Mouse (Mus musculus) gastrocnemius, postnatal 36 days (tissue): ENCODE data around the gene Sphk2. TPM values are rescaled to one million over a fixed set of nuclear protein-coding genes. Genes with fewer than 3 reads are reported as not detected.

Experiments
- DNase-seq, 2 experiments: peaks; one replicate each; pipeline ENCODE4 v3.0.0; 2022
- intact Hi-C: fragments of 180-260 bp; cut with DNase I; formaldehyde crosslinking; loops from one replicate; pipeline ENCODE4 v1.15.1; 2025
- long read RNA-seq, 2 experiments: library from polyadenylated mRNA; stranded (forward); transcript quantifications; one replicate each; pipeline ENCODE4 v2.0.0; 2021
- total RNA-seq, 2 experiments: library from RNA; stranded (reverse); gene quantifications; 2 replicates each; pipeline ENCODE4 v1.2.3; 2021

Sphk2 gene
- total RNA-seq = 10 to 100 TPM; 12.2 to 12.7 TPM
- long read RNA-seq, experiment 1, transcript Sphk2-202 (7 exons, 3,548 nt) = major isoform, 6 of 12 reads
- long read RNA-seq, experiment 1, partial matches to known transcripts = 0 of 12 reads
- long read RNA-seq, experiment 1, other reads (novel, unspliced or antisense) = 6 of 12 reads
- long read RNA-seq, experiment 2, partial matches to known transcripts = 0 of 10 reads
- long read RNA-seq, experiment 2, other reads (novel, unspliced or antisense) = 5 of 10 reads

DNA sequence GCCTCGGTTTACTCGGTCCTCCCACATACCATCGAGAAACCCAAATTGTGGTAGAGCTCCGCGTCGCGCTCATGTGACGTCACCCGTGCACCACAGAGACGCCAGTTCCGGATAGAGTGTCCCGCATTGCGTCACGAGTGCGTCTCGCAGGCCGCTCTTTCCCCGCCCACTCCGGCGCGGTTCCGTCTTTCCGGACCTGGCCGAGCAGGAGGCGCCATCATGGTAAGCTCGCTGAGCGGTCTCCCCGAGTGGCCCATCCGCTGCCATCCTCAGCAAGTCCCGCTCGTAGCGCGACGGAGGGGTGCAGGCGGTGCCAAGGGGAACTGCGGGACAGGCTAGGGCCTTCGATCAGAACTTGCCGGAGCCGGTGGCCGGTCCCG is at the start of gene Sphk2:
Gene Sphk2, minus strand, starts transcription at position 85 of the 380 bp plus-strand sequence.
- intact Hi-C loops = no loop called here
- DNase-seq = peak; percentile 97 to 98

DNA sequence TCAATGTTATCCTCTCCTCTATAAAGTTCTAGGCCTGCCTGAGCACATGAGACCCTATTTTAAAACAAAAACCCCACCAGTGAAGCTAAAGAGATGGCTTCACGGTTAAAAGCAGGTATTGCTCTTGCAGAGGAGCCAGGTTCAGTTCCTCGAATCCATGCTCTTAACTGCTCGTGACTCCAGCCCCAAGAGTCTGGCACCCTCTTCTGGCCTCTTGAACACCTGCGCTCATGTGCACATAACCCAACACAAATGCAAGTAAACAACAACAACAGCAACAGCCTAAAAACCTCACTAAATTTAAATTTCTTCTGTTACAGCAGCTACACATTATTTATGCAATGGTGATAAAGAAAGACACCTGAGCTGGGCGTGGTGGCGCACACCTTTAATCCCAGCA is 49.7 kb upstream of the Sphk2 start:
- no peak for DNase-seq
- intact Hi-C loops = loop anchor here (10.0 kb wide), 1 partner anchor 217 kb away; no protein-coding TSS in a partner anchor

DNA sequence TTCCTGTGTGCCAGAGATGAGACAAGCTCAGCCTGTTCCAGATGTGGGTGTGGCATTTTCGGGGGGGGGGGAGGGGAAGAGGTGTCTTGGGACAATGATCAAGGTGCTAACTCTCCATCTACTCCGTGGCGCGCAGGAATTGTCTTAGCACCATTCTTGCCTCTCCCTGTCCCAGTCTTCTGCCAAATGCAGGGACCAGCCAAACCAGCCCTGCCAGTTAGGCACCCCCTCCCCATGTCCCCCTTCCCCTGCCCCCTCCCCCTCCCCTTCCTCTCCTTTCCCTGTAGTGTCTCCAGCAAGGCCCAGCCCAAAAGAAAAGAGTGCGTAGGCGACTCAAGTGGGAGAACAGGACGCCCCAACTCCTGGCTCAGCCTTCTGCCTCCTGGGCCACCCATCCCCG is 49.0 kb upstream of the Sphk2 start:
- intact Hi-C loops = loop anchor here (10.0 kb wide), 1 partner anchor 218 kb away; no protein-coding TSS in a partner anchor
- no peak for DNase-seq

DNA sequence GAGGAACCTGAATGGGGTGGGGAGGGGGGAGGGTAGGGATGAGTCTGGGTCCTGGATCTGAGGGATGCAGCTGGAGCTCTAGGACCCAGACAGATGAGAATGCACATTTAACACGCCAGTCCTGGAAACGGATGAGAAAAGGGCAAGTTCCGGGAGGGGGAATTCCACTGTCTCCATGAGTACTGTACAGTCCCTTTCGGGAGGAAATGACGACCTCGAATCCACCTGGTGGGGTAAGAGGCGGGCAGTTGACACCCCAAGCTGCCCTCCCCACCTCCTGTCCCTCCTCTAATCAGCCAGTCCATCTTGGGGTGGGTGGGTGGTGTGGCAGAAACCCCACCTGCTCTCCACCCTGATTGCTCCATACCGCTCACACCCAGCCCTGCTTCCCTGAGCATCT is 48.2 kb upstream of the Sphk2 start:
- intact Hi-C loops = loop anchor here (10.0 kb wide), 1 partner anchor 219 kb away; no protein-coding TSS in a partner anchor
- DNase-seq = no peak

DNA sequence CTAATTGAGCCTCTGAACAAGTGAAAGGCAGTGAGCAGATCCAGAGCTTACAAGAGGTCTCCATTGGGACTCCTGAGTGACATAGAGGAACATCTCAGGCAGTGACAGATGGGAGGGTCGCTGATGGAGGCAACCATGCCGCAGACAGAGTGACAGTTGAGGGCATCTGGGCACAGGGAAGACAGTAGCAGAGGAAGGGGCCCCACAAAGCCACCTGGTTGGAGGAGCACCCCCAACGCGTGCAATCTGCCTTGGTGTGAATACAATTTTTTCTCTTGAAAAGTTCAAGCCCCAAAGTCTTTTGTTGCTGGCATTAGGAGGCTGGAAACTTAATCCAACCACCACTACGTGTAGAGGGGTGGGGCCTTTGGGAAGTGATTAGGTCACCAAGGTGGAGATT is 42.3 kb upstream of the Sphk2 start:
- no peak for DNase-seq
- intact Hi-C loops = loop anchor here (10.0 kb wide), 1 partner anchor 225 kb away; no protein-coding TSS in a partner anchor

DNA sequence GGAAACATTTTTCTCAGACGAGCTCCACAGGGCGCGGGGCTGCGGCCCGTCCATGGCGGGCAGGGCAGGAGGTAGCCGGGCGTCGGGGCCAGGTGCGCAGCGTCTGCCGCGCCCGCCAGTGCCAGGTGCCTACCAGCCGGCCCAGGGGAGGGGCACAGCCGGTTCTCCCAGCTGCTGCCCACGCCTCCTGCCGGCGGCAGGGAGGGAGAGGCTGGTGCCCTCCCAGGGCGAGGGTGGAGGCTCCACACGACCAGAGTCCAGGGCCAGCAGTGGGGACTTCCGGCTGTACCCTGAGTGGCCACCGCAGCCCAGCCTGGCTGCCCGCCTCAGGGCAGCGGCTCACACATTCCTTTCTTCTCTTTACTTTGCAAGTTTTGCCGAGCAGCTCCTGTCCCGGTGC is 41.6 kb upstream of the Sphk2 start:
- intact Hi-C loops = loop anchor here (5.0 kb wide), 1 partner anchor 33 kb away; no protein-coding TSS in a partner anchor
- no peak for DNase-seq

DNA sequence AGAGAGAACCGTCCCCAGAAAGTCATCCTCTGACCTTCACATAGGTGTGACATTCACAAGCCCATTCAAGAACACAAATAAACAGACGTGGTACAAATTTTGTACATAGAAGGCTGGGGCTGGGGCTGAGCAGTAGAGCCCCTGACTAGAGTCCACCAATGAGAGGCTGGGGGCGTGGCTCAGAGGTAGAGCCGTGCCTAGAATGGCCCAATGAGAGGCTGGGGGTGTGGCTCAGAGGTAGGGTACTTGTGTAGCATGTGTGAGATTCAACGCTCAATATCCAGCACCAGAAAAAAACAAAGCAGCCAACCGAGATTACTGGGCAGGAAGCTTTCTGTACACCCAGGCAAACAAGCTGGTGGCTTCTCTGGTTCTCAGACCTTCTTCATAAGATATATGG is 37.9 kb upstream of the Sphk2 start:
- DNase-seq = no peak
- intact Hi-C loops = loop anchor here (5.0 kb wide), 1 partner anchor 37 kb away; no protein-coding TSS in a partner anchor

DNA sequence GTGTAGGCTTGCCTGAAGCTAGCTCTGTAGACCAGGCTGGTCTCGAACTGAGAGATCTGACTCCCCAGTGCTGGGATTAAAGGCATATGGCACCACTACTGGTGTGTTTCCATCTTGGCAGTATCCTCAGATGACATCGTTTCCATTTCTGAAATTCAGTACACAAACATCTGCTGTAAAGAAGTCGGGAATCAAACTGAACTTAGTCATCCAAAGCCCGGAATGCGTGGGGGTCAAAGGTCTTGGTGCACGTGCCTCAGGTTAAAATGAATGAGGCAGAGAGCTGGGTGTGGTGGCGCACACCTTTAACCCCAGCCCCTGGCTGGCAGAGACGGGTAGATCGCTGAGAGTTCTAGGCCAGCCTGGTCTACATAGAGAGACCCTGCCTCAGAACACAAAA is 32.4 kb upstream of the Sphk2 start:
- no peak for DNase-seq
- intact Hi-C loops = no loop called here

DNA sequence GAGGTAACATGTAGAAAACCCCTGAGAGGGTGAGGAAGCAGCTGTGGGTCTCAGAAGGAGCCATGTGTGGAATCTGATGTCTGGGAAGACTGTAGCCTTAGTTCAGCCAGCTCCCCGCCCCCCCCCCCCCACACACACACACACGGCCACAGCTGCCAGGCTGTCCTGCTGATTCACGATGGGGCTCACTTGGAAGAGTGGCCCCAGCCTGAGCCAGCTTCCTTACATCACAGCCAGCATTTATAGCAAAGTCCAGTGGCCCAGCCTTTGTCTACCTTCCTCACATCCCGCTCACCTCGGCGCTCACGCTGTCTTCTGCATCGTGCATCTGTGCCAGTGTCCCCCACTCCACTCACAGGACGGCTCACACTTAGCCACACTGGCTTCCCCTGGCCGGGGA is 31.6 kb upstream of the Sphk2 start:
- DNase-seq = no peak
- intact Hi-C loops = no loop called here

DNA sequence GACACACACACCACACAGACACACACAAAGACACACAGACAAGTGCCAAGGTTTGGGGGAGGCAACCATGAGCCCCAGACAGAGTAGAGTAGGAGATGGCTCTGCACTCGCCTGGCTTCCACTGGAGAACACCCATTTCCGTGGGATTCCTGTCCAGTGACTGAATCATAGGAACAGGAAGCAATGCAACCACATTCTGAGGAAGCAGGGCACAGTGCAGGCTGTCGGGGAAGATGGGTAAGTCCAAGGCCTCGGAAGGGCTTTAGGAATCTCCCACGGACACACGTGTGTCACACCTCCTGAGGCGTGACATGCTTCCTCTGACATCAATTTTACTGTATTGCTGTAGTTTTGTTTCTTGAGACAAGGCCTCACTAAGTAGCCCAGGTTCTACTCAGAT is 30.3 kb upstream of the Sphk2 start:
- no peak for DNase-seq
- intact Hi-C loops = no loop called here

DNA sequence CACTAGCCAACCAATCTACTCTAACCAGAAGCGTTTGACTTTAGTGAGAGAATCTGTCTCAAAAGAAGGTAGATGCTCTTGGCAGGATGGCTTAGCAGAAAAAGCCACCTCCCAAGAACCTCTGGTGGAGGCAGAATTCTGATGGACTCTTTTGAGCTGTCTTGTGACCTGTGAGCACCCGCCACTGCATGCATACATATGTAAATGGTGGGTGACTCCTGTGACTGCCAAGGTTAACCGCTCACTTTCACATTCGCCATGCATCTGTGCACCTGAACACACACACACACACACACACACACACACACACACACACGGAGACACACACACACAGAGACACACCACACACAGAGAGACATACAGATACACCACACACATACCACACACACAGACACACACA is 29.6 kb upstream of the Sphk2 start:
- DNase-seq = no peak
- intact Hi-C loops = no loop called here

DNA sequence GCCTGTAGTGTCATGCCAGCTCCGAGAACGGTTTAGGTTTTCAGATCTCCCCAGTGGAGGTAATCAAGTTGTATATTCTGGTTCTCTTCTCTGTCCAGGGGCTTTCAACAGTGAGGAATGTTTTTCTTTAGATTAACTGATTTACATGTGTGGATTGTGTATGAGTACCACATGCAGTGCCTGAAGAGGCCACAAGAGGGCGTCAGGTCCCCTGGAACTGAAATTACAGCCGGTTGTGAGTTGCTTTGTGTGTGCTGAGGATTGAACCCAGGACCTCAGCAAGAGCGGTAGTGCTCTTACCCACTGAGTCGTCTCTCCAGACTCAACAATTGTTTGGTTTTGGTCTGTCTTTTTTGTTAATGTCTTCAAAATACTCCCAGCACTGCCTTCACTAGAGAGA is 28.7 kb upstream of the Sphk2 start:
- intact Hi-C loops = no loop called here

DNA sequence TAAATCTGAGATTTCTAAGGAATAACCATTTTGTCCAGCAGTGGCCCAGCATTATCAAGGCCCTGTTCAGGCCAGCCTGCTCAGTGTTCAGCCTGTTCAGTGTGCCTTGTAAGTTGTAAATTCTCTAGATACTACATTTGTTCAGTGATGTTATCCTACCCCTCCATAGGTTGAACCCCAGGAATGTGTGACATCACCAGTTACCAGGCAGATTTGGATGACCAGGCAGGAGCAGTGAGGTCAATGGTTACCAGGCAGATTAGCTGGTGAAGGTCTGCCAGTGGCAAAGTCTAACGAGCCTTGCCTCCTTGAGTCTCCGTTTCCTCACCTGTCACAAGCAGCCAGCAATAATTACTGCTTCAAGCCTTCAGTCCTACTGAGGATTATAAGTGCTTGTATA is 26.6 kb upstream of the Sphk2 start:
- DNase-seq = no peak
- intact Hi-C loops = no loop called here

More for the DNA sequence above, 28.7 kb upstream of the Sphk2 start:
- DNase-seq = no peak

DNA sequence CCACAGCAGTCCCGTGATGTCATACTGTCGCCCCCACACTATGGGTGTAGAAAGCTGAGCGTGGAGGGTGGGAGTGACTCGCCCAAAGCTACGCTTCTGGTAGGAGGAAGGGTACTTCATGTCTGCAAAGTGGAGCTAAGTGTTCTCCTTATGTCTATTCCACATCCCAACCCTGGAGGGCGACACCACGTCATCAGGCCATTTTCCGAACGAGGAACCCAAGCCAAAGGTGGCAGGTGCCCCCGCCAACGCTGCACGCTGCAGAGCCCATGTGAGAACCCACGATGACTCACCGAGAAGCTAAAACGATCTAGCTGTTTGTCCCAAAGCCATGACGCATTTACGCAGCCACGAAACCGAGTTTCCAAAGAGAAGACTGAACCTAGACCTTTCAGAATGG is 24.5 kb upstream of the Sphk2 start:
- no peak for DNase-seq
- intact Hi-C loops = no loop called here

DNA sequence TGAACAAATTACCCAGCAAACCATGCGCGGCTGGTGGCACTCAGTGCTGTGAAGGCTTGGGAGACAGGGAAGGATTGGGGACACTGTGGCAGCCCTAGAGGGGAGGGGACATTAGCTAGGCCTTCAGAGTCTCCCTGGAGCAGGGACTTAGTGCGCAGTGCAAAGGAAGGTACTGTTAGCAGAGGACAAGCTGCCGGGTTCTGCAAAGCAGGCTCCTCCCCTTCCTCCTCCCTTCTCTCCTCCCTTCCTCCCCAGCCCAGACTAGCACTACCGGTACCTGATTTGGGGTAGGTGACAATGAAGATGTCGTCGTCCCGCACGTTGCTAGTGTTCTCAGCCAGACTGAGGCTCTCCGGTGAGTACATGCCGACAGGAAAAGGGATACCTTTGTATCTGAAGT is 24.0 kb upstream of the Sphk2 start:
- intact Hi-C loops = no loop called here
- no peak for DNase-seq

DNA sequence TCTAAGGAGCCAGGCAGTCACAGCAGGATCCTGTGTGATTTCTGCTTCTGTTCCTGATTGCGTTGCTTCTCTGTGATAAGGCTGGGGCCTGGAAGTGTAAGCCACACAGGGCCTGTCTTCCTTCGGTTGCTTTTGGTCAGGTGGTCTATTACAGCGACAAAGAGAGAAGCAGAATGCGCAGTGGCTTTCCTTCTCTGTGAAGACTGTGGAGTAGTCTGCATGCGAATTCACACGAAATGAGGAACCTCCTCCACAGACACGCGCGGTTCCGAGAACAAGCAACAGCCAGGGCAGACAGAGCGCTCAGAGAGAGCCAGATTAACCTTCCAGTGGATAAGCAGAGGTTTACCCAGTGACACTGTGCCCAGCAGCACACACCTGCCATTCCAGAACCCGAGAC is 23.5 kb upstream of the Sphk2 start:
- DNase-seq = no peak
- intact Hi-C loops = no loop called here

DNA sequence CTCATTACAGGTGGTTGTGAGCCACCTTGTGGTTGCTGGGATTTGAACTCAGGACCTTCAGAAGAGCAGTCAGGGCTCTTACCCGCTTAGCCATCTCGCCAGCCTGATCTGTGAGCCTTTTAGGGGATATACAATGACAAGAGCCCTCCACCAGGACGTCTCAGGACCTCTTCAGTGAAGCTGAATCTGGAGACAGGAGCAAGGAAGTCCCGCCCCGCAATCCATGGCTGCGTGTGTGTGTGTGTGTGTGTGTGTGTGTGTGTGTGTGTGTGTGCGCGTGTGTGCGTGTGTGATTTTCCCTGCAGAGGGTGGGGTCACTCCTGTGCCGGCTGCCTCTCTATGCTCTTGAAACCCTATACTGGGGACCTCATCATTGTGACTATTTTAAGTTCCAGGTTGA is 22.0 kb upstream of the Sphk2 start:
- DNase-seq = no peak
- intact Hi-C loops = loop anchor here (1.0 kb wide), 1 partner anchor 60 kb away; no protein-coding TSS in a partner anchor

DNA sequence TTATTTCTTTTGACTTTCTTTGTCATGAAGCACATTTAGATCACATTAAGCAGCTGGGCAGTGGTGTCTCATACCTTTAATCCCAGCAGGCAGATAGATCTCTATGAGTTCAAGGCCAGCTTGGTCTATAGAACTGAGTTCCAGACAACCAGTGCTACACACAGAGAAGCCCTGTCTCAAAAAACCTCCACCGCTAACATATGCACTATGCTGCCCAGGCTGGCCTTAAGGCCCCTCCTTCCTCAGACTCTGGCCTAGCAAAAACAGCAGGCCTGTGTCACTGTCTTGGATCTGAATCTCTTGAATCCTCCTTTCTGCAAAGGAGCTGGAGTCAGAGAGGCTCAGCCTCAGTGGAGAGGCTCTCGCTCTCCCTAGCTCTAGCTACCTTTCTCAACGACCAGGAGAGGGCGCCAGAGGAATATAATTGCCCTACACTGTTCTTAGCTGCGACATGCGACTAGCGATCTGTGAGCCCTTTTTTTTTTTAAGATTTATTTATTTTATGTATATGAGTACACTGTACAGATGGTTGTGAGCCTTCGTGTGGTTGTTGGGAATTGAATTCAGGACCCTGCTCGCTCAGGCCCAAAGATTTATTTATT is 21.5 kb upstream of the Sphk2 start:
- intact Hi-C loops = loop anchor here (1.0 kb wide), 1 partner anchor 61 kb away; no protein-coding TSS in a partner anchor
- peak in 1 of 2 experiments; percentile 73 for DNase-seq

DNA sequence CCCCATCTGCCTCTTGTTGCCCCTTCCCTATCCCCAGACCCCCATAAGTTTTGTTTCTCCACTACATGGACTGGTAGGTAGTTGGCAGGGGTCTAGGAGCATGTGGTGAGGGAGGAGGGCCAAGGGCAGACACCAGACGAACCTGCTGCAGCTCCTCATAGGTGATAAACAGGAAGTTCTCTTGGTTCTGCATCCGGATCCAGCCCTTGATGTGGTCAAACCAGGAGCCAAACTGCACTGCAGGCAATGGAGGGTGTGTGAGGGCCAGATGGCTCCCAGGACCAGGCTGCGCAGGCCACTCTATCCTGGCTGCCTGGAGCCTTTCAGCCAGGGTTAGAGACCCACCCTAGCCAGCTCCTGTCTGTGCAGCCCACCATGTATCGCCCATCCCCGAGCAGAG is 15.7 kb upstream of the Sphk2 start:
- no peak for DNase-seq
- intact Hi-C loops = loop anchor here (5.0 kb wide), 1 partner anchor 204 kb away; no protein-coding TSS in a partner anchor

DNA sequence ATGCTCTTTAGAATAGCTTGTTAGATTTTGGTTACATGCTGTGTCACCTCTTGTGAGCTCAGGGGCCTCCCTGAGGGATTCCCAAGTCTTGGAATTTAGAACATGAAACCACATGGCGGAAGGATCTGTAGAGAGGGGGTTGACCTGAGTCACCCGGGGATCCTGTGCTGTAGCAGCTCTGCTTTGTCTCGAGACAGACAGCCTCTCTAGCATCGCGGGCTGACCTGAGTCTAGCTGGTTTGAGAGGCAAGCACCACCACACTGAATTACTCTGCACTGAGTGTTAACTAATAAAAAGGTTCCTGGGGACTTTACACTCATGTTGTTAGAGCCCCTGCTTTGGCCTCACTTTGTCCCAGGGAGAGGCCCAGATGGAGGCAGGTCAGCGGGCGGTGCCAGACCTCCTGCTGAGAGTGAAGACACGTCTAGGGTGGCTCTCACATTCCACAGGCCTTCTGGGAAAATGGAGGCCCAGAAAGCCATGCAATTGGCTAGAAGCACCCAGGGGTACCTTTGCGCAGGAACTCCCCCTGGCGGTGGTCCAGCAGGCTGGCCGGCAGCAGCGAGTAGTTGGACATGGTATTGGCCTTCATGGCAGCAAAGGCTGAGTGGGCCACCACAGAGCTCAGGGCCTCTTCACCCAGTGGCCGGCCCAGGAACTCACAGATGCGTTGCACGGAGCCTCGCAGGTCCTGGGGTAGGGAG is 13.1 kb upstream of the Sphk2 start:
- no peak for DNase-seq
- intact Hi-C loops = loop anchor here (5.0 kb wide), 1 partner anchor 206 kb away; no protein-coding TSS in a partner anchor

DNA sequence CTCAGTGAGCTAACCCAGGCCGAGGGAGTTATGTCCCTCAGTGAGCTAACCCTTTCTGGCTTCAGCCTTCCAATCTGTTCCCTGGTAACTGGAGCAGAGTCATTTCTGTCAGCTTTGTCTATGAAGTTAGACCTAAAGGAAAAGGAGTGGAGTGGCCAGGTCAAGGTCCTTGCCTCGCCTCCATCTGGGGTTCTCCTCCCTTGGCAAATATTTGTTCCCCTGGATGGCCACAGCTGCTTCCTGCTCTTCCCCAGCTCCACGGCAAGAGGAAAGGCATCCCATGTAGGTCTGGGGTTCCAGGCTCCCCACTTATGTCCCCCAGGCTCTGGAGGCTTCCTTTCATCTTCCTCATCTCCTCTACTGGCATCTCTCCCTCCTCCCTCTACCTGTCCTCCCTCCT is 9.8 kb upstream of the Sphk2 start:
- intact Hi-C loops = no loop called here
- DNase-seq = no peak
